Mouse (Mus musculus) heart, postnatal 0 days (tissue): Measurements from ENCODE around the gene Lmx1a. TPM values are rescaled to one million over a fixed set of nuclear protein-coding genes. Genes with fewer than 3 reads are reported as not detected.
A peak's percentile ranks its signal among the peaks of the same experiment; 100 is the strongest.

Experiments used
- ATAC-seq: fragments of 200-750 bp; cut with Nextera tagmentation; 2 replicates; pipeline ENCODE4 v1.8.0; 2017; ENCODE audit warnings: low read depth, moderate number of reproducible peaks, moderate library complexity; ENCODE audit not compliant: insufficient read depth
- DNase-seq: peaks from one replicate; pipeline ENCODE4 v3.0.0-alpha.2; 2016; ENCODE audit warnings: low spot score
- H3K27ac ChIP-seq: fragments of 300-500 bp; sonication (generic); 2 replicates; pipeline ENCODE4 v1.5.1; 2014; ENCODE audit warnings: low read depth, mild to moderate bottlenecking
- H3K27me3 ChIP-seq: fragments of 300-500 bp; sonication (generic); 2 replicates; pipeline ENCODE4 v1.6.1; 2014; ENCODE audit warnings: low read length, mixed read lengths; ENCODE audit not compliant: control insufficient read depth, insufficient read depth
- H3K36me3 ChIP-seq: fragments of 300-500 bp; sonication (generic); replicated peaks from 2 replicates; pipeline ENCODE4 v1.6.1; 2014; ENCODE audit warnings: low read length, mixed read lengths; ENCODE audit not compliant: control insufficient read depth, insufficient read depth
- H3K4me1 ChIP-seq: fragments of 300-500 bp; sonication (generic); 2 replicates; pipeline ENCODE4 v1.6.1; 2014; ENCODE audit warnings: antibody characterized with exemption; ENCODE audit not compliant: control insufficient read depth, insufficient read depth
- H3K4me2 ChIP-seq: fragments of 300-500 bp; sonication (generic); 2 replicates; pipeline ENCODE4 v1.6.1; 2014; ENCODE audit warnings: low read depth, mild to moderate bottlenecking, low read length, moderate library complexity
- H3K4me3 ChIP-seq: fragments of 300-500 bp; sonication (generic); 2 replicates; pipeline ENCODE4 v1.5.1; 2014; ENCODE audit warnings: low read depth, low read length
- H3K9ac ChIP-seq: fragments of 300-500 bp; sonication (generic); replicated peaks from 2 replicates; pipeline ENCODE4 v1.6.1; 2014; ENCODE audit warnings: low read depth, low read length, mixed read lengths
- H3K9me3 ChIP-seq: fragments of 300-500 bp; sonication (generic); replicated peaks from 2 replicates; pipeline ENCODE4 v1.6.1; 2016; ENCODE audit warnings: low read length; ENCODE audit not compliant: control insufficient read depth
- CTCF ChIP-seq: IDR thresholded peaks from 2 replicates; pipeline ENCODE4 v1.5.1; 2016; ENCODE audit warnings: antibody characterized with exemption, control low read depth, low read depth
- EP300 ChIP-seq: IDR thresholded peaks from 2 replicates; pipeline ENCODE4 v1.6.1; 2016; ENCODE audit warnings: antibody characterized with exemption, low read depth
- WGBS: fragments of 180-500 bp; shearing (Covaris S2); extraction: QIAGEN DNeasy Blood & Tissue Kit; methylation state at CpG from one replicate; pipeline ENCODE4 v1.1.7; 2014; 5-methylcytosine and 5-hydroxymethylcytosine counted together
- polyA plus RNA-seq: library from polyadenylated mRNA; unstranded; fragments of >200 nt; fragmentation: Nextera tagmentation; extraction: Ambion mirVana; gene quantifications from 2 replicates; pipeline ENCODE4 v1.2.1, GENCODE M21; 2015
- total RNA-seq: library from RNA; depleted of rRNA; stranded (reverse); fragments of >200 nt; gene quantifications from 2 replicates; pipeline ENCODE4 v1.2.3, GENCODE M21; 2014; ENCODE audit warnings: low replicate concordance

Gene Lmx1a
- total and polyA plus RNA-seq, 2 experiments from 2014 or later, result 0.04 TPM; not detected in 1

GRCm38 (mm10) chr1:167695910-167696459, 6.9 kb downstream of the Lmx1a start:
- Histone ChIP-seq H3K4me2 (no peak overlapping the region), H3K4me3 (no peak overlapping the region), H3K9ac (no peak overlapping the region), H3K4me1 (no peaks in the 10 kb centered on the region), H3K36me3 (no peaks in the 10 kb centered on the region), H3K9me3 (no peaks in the 10 kb centered on the region), H3K27me3 (peaks cover 76% of the 10 kb centered on the region), H3K27ac (no peak overlapping the region)
- ATAC-seq (no peak), DNase-seq (no peak)
- WGBS, result 34% methylated on average over 11 of the region's 11 CpGs
- TF ChIP-seq CTCF (no peak), EP300 (no peak)

DNA sequence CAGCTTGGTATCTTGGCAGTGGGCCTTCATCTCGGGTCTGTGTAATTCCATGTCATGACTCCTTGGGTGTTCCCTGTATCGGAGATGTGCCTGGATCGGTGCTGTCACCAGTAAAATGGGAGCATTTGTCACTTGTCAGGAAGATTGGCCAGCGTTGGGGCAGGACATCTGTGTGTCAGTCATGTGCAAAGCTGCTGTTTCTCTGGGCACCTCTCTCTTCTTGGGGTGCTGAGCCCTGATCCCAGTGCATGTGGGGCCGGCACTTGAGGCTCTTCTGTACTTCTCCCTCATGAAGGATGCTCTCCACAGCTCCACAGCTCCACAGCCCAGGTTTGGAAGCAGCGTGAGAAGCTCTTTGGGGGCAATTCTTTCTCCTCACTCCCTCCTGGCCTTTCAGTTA, 10.7 kb downstream of the Lmx1a start:
- Histone ChIP-seq H3K9me3 (no peaks in the 10 kb centered on the region), H3K4me1 (no peaks in the 10 kb centered on the region), H3K4me3 (no peak overlapping the region), H3K36me3 (no peaks in the 10 kb centered on the region), H3K4me2 (no peak overlapping the region), H3K27ac (no peak overlapping the region), H3K9ac (no peak overlapping the region), H3K27me3 (peaks cover 40% of the 10 kb centered on the region)
- no peak for TF ChIP-seq CTCF
- no peak for TF ChIP-seq EP300
- 54% methylated on average over 6 of the region's 6 CpGs for WGBS
- no peak for DNase-seq
- no peak for ATAC-seq

DNA sequence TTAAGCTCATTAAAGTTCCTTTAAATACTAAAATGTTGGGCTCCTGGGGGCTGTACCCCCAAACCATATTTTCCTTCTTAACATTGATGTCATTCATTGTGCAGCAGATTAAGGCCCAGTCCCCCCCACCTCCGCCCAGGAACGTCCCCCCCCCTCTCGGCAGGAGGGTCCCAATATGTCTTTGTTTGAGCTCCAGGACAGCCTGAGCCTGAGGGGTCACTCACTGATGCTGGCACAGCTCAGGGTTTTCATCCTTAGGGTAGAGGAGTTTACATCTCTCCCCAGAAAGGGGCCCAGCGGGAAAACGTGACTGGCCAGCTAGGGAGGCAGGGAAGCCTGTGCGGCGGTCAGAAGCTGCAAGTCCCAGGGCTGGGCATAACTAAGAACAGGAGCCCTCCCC, 11.2 kb downstream of the Lmx1a start:
- DNase-seq, result no peak
- Histone ChIP-seq H3K36me3 (no peaks in the 10 kb centered on the region), H3K4me3 (no peak overlapping the region), H3K9me3 (no peaks in the 10 kb centered on the region), H3K9ac (no peak overlapping the region), H3K4me2 (no peak overlapping the region), H3K4me1 (no peaks in the 10 kb centered on the region), H3K27me3 (peaks cover 34% of the 10 kb centered on the region), H3K27ac (no peak overlapping the region)
- no peak for ATAC-seq
- TF ChIP-seq EP300, result no peak
- TF ChIP-seq CTCF, result no peak
- 27% methylated on average over 7 of the region's 7 CpGs for WGBS

- H3K9ac ChIP-seq, result no peak overlapping the region
- no peak overlapping the region for H3K4me3 ChIP-seq
- TF ChIP-seq CTCF (0 out of 2 replicates have a peak, but pooled peaks have one; percentile 3), EP300 (no peak)
- no peaks in the 10 kb centered on the region for H3K4me1 ChIP-seq
- 73% methylated on average over 7 of the region's 7 CpGs for WGBS
- H3K9me3 ChIP-seq, result no peaks in the 10 kb centered on the region
- H3K36me3 ChIP-seq, result no peaks in the 10 kb centered on the region
- DNase-seq (no peak), ATAC-seq (no peak)
- H3K27ac ChIP-seq, result no peak overlapping the region
- 0 out of 2 replicates have a peak, but pooled peaks cover 1% of the 10 kb centered on the region for H3K27me3 ChIP-seq
- no peak overlapping the region for H3K4me2 ChIP-seq
Measured at GRCm38 (mm10) chr1:167705527-167705926, 16.5 kb downstream of the Lmx1a start.

GRCm38 (mm10) chr1:167708761-167709160, 19.7 kb downstream of the Lmx1a start:
- H3K9ac ChIP-seq, result no peak overlapping the region
- H3K4me3 ChIP-seq, result no peak overlapping the region
- no peak overlapping the region for H3K4me2 ChIP-seq
- ATAC-seq (no peak), DNase-seq (no peak)
- H3K36me3 ChIP-seq, result no peaks in the 10 kb centered on the region
- H3K4me1 ChIP-seq, result no peaks in the 10 kb centered on the region
- H3K27me3 ChIP-seq, result no peaks in the 10 kb centered on the region
- WGBS, result 54% methylated on average over 5 of the region's 5 CpGs
- H3K27ac ChIP-seq, result no peak overlapping the region
- no peaks in the 10 kb centered on the region for H3K9me3 ChIP-seq
- TF ChIP-seq CTCF (no peak), EP300 (no peak)

DNA sequence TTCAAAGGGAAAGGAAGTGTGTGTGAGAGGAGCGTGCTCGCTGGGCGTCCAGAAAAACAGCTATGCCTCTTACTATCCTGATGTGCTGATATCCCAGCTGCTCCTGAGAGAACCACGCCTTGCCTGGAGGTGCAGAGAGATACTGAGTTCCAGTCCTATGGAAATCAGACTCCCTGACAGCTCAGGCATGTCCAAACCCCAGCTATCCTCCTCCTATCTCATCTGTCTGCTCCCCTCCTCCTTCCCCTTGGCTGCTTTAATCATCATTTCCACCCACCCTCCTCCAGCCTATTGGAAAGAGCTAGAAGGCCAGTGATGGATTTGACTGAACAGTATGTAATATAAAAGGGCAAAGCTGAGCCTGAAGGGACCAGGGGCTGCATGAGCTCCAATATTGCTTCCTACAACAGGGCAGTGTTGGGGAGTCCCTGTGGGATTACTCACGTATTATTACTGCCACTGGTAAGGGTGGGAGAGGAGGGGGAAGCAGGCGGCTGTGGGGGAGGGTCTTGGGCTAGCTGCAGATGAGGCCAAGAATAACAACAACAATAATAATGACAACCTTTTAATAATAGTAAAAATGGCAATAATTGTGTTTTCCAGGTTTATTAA, 26.8 kb downstream of the Lmx1a start:
- Histone ChIP-seq H3K27me3 (no peaks in the 10 kb centered on the region), H3K36me3 (no peaks in the 10 kb centered on the region), H3K9me3 (no peaks in the 10 kb centered on the region), H3K27ac (no peak overlapping the region), H3K4me2 (no peak overlapping the region), H3K4me1 (no peaks in the 10 kb centered on the region), H3K4me3 (no peak overlapping the region), H3K9ac (no peak overlapping the region)
- TF ChIP-seq EP300, result no peak
- no peak for TF ChIP-seq CTCF
- DNase-seq (no peak), ATAC-seq (no peak)
- WGBS, result 29% methylated on average over 6 of the region's 6 CpGs
